Mouse (Mus musculus) MN1 (cell line): ENCODE results near the gene Senp8.
"Not testable (repeated sequence)": the region's sequence is repeated elsewhere in the genome, so short reads cannot be mapped to it uniquely, and the experiment has no call there.

Experiments used
- DNase-seq: peaks from one replicate; pipeline ENCODE4 v3.0.0-alpha.2; 2016; ENCODE audit warnings: low spot score

Gene Senp8

DNA sequence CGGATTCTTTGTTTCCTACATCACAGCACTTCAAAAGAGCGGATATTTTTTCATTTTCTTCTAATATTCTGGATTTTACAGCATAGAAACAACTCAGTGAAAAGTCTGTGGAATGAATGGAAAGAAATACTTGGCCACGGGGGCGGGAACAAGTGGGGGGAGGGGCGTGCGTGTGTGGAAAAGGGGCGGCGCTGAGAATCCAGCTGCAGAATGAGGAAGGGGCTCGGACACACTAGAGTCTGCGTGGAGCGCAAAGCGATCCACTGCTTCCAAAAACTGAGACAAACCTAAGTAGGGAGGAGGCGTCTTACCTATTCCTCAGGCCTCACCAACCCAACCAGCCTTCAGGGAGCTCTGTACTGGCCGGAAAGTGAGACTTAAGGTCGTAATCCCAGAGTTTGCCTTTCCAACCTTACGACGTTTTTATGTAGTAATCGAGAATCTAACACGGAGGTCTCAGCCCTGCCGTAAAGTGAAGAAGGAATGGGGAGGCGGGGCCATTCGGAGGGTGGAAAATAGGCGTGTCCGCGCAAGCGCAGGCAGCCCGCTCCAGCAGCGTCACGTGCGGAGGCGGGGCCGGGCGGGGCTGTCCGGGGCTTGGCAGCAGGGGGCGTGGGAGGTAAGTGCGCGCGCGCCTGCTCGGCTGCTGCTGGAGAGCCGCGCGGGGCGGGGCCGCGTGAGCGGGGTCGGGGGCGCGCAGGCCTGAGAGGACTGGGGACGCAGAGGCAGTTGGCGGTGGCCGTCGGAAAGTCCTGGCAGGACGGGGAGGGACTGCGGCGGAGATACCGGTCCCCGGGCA lies at the start of gene Senp8, which contains the start of gene Myo9a:
Senp8 (minus strand) TSS at position 444 of the 799 bp plus-strand sequence.
Myo9a (plus strand) TSS at position 630 of the 799 bp plus-strand sequence.
- peak; percentile 98 for DNase-seq

DNA sequence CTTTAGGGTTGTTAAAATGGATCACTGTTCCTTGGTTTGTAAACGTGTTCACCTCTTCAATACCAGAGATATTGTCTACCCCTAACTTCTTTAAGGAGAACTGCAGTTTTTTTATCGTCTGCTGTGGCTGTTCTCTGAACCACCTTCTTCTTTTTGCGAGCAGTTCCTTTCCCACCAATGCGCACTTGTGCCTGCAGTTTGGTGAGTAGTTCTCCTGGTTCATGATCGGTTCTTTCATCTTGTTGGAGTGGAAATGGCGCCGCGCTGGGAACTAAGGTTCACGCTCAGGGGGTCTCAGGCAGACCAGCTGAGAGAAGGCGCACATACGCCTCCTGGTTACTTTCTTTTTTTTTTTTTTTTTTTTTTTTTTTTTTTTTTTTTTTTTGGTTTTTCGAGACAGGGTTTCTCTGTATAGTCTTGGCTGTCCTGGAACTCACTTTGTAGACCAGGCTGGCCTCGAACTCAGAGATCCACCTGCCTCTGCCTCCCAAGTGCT lies 16.5 kb upstream of the Senp8 start:
- not testable (repeated sequence) for DNase-seq

DNA sequence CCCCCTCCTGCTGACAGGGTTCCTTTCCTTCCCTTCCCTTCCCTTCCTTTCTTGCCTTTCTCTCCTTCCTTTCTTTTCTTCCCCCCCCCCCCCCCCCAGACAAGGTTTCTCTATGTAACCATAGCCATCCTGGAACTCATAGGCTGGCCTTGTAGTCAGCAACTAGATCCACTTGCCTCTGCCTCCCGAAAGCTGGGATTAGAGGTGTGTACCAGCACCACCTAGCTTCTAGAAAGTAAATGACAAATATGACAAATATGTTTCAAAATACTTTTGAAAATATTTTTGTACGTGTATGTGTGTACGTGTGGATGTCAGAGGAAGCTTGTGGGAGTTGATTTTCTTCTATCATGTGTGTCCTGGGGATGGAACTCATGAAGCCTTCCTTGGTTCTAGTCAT lies 10.0 kb upstream of the Senp8 start:
- DNase-seq: no peak

DNA sequence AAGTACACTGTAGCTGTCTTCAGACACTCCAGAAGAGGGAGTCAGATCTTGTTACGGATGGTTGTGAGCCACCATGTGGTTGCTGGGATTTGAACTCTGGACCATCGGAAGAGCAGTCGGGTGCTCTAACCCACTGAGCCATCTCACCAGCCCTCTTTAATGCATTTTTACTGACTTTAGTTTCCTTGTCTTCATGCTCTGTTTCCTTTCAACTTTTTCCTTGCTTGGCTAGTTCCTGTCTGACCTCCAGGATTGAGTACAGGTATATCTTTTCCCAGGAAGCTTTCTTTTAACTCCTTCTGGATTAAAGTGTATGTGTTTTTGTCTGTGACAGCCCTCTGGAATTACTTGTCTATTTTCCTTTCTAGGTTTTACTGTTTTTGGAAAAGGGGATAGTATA lies 6.5 kb upstream of the Senp8 start:
- not testable (repeated sequence) for DNase-seq

DNA sequence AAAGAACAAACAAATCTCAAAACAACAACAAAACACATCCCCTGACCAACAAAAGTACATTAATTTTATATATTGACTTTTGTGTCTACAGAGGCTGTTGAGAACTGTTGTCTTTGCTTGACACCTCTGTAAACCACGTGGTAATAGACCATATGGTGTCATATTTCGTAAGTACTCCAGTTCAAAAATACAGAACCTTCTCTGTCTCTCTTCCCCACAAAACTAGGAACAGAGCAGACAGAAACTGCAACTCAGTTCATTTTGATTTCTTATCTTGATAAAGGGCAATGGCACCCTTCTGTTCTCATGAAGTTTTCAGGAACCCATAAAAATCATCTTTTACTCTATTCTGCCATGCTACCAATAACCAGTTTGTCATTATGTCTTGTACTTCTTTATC lies 4.7 kb upstream of the Senp8 start:
- DNase-seq: no peak

DNA sequence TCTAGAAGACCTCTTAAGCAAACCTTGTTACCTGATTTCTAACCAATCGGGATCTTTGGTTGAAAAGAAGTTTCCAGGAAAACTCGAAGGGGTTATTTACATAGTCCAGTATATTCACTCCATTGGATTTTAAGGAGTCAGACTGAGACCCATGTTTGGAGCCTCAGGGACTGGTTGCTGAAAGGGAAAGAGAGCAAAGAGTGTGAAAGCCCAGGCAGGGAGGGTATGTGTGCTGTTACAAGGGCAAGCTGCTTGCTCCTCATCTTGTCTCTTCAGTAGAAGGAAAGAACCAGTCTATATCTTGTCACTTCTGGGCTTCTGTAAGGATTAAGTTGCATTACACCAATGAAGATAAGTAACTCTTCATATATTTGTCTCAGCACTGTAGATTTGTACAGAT lies 1.5 kb upstream of the Senp8 start:
- peak; percentile 13 for DNase-seq

DNA sequence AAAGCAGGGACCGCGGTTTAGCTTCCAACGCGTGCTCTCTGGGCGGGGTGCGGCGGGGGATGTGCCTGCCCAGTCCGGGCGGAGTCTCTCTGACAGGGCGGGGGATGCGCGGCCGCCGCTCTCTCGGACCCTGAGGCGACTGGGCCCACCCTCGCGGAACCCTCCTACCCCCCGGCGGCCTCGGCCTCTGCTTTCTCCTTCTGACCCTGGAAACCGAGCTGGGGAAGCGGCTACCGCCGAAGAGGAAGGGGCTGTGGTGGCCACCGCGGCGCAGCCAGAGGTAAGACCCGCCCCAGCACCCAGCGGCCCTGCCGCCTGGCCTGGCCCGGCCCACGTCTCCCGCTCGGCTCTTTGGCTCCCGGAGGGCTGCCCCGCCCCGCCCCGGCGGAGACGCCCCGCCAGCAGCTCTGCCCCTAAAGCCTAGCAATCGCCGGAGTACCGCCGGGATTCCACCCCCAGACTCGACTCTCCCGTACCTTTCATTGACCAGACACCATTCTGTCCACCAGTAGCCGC lies 614 bp upstream of the Senp8 start:
- DNase-seq: peak; percentile 83

DNA sequence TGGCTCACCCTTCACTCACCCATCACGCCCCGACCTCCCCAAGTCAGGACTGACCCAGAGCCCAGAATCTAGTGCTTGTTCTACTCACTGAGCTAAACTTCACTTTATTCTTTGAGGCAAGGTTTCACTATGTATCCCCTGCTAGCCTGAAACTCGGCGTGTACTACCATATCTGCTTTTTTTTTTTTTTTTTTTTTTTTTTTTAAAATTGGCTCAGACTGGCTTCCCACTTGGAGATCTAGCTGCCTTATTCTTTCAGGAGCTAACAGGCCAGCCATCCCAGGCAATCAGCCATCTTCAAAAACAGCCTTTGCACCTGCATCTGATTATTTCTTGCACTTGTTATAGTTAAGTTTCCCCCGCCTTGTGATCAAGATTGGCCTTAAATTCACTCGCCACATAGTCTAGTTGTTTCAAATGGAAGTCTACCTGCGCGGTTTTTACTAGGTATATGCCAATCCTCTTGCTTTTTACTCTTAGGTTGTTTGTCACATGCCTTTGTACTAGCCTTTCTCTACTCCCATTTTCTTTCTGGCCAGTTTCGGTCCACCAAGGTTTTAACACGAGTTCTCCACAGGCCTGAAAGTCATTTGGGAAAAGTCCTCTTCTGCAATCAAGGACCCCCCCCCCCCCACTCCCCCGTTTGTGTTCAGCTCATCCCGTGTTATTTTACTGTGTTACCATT lies 787 bp downstream of the Senp8 start:
- DNase-seq: peak; percentile 24

DNA sequence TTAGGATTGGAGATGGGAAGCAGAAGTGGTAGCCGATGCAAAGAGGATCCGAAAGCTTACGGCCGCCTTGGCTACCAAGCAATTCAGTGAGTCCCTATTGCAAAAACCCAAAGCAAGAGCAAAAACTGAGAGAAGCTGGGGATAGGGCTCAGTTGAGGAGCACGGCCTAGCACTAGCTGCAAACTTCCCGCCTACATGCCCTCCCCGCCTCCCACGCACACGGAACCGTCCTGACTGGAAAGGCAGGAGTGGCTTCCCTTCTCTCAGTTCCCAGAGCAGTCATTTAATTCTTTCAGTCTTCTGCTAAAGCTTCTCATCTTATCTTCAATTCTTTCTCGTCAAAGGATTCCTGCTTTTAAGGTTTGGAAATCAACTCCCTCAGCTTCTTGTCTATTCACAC lies 1.5 kb downstream of the Senp8 start:
- peak; percentile 27 for DNase-seq

DNA sequence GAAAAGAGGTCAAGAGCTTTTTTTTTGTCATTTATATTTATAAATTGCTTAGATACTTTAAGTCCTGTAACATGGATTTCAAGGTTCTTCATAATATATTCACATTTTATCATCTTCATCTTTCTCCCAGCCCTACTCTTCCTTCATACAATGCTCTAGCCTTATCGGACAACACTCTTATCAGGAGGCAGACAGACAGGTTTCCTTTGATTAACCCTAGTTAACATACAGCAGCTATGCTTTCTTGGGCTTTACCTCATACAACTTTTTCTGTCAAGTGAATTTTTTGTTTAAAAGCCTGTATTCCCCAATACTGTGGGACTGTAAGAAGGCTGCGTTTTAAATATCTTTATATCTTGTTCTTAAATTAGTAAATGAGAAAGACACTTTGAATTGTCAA lies 2.1 kb downstream of the Senp8 start:
- DNase-seq: no peak

DNA sequence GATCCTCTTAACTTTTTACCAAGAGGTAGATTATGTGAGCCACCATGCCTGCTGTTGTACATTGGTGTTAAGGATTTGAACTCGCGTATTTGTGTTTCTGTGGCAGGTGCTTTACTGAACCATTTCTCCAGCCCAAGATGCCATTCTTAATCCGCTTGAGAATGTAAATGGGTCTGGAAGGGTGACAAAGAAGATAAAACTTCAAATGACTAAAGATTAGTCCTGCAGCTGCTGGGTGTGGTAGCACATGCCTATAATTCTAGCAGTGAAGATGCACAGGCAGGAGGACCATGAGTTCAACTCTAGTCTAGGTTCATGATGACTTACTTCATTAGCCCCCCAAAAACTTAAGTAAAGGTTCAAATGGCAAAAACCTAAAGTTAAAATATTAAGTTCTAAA lies 6.6 kb downstream of the Senp8 start:
- DNase-seq: no peak

DNA sequence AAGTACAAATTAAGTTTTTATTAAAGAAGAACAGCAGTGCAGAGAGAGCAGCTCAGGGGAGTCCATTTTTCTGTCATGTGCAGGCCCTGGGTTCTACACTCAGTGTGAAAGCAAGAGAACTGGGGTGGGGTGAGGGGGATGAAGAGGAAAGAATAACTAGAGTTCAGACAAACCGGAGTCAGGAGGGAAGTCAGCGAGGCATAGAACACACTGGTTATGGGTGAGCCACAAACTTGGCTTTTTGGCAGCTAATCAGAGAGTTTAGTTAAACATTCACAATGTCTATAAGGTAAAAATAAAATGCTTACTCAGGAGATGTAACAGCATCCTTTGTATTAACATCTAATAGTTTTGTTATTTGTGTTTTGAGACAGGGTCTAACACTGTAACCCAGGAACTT lies 9.9 kb downstream of the Senp8 start:
- no peak for DNase-seq

DNA sequence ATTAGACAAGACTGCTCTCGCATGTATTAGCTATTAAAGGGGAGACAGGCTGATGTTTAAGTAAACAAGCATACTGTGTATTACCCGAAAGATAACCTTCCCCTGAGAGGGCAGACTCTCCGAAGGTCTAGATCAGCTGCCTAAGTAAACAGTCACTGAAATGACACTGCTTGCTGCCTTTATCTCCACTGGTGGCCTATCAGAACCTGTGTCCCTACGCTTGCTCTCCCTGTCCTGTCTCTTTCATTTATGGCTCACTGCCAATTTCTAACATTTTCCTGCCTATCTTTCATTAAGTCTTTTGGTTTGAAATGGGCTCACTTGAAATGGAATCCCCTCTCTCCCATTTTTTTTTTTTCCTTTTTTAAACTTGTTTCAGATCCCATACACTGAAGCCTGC lies 15.1 kb downstream of the Senp8 start:
- DNase-seq: no peak

DNA sequence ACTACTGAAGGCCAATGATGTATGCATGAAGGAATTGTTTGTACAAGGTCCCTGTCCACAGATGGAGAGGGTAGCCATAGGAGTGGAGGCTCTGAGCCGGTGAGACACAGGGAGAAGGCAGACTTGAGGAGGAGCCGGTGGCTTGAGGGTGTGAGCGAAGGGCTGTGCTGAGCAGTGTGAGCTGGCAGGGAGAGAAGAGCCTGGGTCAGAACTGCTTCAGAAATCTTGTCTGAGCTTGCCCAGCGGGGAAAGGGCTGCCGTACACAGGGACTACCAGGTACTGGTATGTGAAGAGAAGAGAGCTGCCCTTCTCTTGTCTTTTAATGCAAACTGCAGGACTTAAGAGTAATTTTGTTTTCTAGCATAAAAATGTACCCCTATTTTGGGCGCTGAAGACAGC lies 17.4 kb downstream of the Senp8 start:
- DNase-seq: no peak

DNA sequence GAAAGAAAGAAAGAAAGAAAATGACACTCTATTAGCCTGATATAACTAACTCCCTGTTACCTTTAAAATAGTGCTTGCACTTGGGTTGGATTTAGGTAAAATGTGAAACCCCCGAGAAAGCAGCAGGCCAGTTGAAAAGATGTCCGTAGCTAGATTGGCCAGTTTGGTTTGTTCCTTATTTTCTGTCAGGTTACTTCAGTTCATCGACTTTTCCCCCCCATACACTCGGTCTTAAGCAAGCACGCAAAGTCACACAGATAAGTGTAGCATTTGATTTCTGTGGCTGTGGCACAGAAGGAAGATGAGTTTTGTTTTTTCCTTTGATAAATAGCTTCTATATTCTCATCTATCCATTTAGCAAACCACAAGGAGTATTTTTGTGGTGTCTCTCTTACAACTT lies 19.4 kb downstream of the Senp8 start:
- DNase-seq: no peak

DNA sequence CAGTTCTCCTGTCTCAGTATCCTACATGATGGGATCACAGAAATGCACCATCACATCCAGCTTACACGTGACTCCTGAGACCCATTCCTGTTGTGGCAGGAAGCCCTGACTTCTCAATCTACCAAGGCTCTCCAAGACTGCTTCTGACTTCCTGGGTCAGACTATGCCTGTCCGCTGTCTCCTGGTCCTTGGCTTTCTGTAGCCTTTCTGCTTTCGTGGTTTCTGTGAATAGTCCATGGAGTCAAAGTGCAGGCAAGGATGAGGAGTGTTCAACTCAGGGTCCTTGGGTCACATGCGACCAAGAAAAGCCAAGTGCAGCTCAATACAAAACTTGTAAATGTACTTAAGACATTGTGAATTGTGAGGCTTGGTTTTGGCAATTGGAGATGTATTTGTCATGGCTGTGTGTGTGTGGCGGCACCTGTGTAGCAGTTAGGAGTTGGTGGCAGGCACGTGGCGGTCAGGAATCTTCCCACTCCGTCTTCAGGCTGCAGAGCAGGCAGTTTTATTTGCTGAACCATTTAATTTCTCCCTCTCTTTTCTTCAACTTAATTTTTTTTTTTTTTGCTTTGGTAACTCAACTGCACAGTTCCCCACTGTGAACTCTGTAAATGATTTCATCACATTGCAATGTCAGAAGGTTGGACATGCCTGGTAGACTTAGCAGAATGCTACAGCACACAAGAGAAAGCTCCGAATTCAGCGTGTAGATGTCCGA lies 22.8 kb downstream of the Senp8 start:
- no peak for DNase-seq

DNA sequence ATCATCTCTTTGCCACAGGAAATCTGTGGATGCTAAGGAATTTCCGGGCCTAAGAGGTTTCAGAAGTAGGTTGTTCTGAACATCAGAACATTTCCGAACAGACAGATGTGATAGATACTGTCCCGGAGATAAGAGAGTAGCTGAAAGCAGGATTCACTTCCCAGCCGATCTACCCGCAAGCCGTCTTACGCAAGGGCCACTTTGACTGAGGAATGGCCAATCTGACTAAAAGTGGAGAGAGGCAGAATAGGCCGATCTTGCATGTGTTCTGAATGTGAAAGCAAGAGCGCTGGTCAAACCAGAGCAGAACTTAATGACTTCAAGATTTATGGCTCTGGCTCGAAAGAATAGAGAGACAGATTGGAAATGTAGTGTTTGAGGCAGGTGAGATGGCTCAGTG lies 25.0 kb downstream of the Senp8 start:
- DNase-seq: no peak

DNA sequence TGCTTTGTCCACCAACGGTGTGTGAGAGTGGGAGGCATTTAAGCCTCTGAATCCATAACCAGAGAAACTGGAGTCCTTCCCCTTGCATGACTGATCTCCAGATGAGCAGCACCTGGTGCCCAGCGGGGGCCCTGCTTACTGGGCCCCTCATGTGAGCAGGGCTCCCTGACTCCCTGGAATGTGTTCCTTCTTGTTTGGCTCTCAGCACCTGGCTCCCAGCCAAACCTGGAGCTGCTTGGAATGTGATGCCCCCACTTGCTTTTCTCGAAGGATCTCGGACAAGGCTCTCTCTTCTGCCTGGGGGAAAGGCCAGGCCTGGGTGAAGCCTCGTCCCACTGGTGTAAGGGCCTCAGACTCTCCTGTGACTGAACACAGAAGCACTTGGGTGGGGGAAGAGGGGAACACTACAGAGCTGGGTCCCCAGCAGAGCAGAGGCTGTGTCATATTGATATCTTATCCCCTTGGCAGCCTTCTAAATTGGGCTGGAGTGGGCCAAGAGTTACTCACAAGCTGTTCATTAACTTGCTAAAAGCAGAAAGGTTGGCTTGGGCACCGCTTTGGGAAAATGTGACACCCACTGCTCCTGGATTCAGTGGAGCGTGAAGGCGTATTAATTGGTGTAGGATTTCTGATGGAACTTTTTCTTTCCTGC lies 26.6 kb downstream of the Senp8 start:
- peak; percentile 29 for DNase-seq

DNA sequence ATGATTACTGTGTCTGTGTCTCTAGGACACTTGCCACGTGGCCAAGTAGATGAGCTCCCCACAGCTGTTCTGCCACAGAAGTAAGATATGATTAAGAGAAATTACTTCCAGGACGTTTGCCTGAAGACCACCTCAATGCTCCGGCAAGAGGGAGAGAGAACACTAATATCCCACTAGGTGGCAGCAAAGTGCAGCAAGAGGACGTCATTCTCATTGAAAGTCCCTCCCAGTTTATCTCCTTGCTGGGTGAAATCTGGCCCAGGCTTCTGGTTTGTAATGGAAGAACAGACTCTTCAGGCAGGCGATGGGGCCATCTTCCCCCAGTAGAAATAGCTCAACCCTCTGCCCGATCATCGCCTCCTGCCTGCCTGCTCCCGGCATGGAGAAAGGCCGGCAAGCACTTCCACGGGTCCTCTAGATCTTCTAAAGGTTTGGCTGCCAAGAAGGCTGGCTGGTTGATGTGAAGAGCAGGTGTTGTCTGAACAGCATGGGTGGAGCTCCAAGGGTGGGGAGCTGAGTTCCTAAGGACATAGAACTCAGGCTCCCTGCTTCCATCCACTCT lies 27.3 kb downstream of the Senp8 start:
- DNase-seq: peak; percentile 88

DNA sequence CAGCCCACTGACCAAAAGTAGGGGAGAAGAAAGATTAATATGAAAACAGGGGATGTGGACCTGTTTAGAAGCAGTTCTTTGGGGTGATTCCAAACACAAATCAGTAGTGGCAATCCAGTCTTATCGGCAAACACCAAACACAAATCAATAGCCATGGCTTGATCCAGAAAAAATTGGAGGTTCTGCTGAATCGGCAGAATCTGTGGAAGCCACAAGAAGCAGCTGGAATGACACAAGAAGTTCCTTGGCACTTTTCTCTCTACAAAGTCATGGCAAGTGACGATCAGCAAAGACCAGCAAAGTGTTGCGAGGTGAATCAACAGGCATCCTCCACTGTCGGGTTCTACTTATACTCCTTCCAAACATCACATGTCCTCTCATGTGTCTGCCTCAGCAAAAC lies 29.4 kb downstream of the Senp8 start:
- DNase-seq: no peak

DNA sequence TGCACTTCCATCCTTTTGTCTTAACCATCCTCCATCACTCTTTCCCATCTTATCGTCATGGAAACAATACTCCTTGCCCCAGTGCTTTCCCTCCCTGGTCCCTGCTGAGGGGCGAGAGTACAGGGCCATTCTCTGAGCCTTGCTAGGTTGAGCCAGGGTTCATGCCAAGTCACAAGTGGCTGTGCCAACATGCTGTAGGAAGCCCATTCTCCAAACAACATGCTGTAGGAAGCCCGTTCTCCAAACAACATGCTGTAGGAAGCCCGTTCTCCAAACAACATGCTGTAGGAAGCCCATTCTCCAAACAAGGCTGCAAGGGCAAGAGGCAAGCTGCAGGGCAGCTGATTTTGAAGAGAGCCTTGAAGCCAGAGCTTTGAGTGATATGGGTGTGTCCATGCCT lies 32.3 kb downstream of the Senp8 start:
- DNase-seq: no peak
